Mouse (Mus musculus): ENCODE data around the gene Trip4. TPM values are rescaled to one million over a fixed set of nuclear protein-coding genes. Genes with fewer than 3 reads are reported as not detected.
"Not testable (repeated sequence)": the region's sequence is repeated elsewhere in the genome, so short reads cannot be mapped to it uniquely, and the experiment has no call there.

Trip4 gene
- polyA plus RNA-seq, 1 experiment from 2014 or later = 30.3 TPM

DNA sequence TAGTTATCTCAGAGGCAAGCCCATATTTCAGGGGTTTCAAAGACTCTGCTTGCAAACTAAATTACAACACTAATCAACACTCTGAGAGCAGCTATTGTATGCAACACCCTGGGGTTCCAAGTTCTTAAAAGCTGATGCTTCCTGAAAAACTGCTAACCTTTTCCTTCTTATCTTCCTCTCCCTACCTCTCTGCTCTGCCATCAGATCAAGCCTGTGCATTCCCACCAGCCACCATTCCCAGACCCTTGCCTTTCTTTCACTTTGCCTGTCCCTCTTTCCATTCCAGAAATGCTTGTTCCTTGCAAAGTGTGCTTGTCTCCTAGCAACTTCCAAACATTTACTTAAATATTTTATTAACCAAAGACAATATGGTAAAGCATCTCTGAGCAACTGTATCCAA, 116.7 kb downstream of the Trip4 start:
- H3K9me3 ChIP-seq (ENCODE audit: control insufficient read depth, low read length) = no peaks in the 10 kb centered on the region

DNA sequence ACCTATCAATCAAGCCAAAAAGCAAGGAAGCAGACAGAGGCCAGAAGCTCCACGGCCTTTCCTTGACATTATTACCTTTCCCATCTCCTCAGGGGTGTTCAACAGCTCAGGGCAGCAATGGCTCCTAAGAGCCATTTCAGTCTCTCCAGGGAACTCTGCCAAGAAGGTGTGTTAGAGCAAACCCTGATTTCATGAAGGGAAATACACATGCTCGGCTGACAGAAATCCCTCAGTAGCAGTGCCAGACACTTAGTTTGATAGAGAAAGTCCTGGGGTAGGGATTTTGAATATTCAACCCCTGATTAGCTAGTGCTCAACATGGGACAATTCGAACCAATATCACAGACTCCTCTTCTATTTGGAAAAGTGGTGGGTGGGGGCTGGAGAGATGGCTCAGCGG, 117.5 kb downstream of the Trip4 start:
- ATAC-seq = no peak
- H3K4me3 ChIP-seq (ENCODE audit: low read length) = no peak overlapping the region
- no peak overlapping the region for H3K9ac ChIP-seq (ENCODE audit: low read depth, low read length)
- no peaks in the 10 kb centered on the region for H3K27me3 ChIP-seq (replicated peaks; ENCODE audit: control insufficient read depth, insufficient read depth, low read length)
- peaks cover 40% of the 10 kb centered on the region for H3K4me1 ChIP-seq (ENCODE audit: control insufficient read depth, insufficient read depth, low read depth, low read length)
- H3K4me2 ChIP-seq (ENCODE audit: low read length) = no peak overlapping the region
- 62% methylated on average over 4 of the region's 4 CpGs for WGBS
- H3K9me3 ChIP-seq (ENCODE audit: control insufficient read depth, low read length) = no peaks in the 10 kb centered on the region
- no peaks in the 10 kb centered on the region; the same call in 1 of the 2 replicates for H3K36me3 ChIP-seq (ENCODE audit: control insufficient read depth, insufficient read depth, low read length)
- H3K27ac ChIP-seq (ENCODE audit: low read depth, low read length) = no peak overlapping the region

More for the DNA sequence above, 116.7 kb downstream of the Trip4 start:
- peaks cover 35% of the 10 kb centered on the region for H3K4me1 ChIP-seq (ENCODE audit: control insufficient read depth, insufficient read depth, low read depth, low read length)
- H3K4me2 ChIP-seq (ENCODE audit: low read length) = no peak overlapping the region
- H3K27ac ChIP-seq (ENCODE audit: low read depth, low read length) = no peak overlapping the region
- H3K36me3 ChIP-seq (ENCODE audit: control insufficient read depth, insufficient read depth, low read length) = no peaks in the 10 kb centered on the region; the same call in 1 of the 2 replicates
- no peak overlapping the region for H3K9ac ChIP-seq (ENCODE audit: low read depth, low read length)
- no peak for ATAC-seq
- H3K4me3 ChIP-seq (ENCODE audit: low read length) = no peak overlapping the region
- no peaks in the 10 kb centered on the region for H3K27me3 ChIP-seq (replicated peaks; ENCODE audit: control insufficient read depth, insufficient read depth, low read length)

DNA sequence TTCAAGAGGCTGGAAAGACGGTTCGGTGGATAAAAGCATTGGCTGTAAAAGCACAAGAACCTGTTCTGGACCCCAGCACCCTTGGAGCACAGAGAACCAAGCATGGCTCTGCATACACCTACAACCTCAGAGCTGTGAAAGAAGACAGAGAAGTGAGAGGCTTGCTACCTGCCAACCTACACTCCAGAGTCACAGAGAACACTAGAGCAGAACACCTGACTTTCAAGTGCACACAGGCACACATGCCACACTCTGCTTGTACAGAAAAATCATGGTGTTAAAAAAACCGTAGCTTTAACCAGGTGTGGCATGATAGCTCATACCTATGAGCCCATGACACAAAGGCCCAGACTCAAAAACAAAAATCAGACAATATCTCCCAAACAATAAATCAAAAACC, 118.8 kb downstream of the Trip4 start:
- no peaks in the 10 kb centered on the region; the same call in 1 of the 2 replicates for H3K36me3 ChIP-seq (ENCODE audit: control insufficient read depth, insufficient read depth, low read length)
- H3K9me3 ChIP-seq (ENCODE audit: control insufficient read depth, low read length) = no peaks in the 10 kb centered on the region
- no peak for ATAC-seq
- 97% methylated on average over 3 of the region's 3 CpGs for WGBS
- H3K4me1 ChIP-seq (ENCODE audit: control insufficient read depth, insufficient read depth, low read depth, low read length) = peaks cover 40% of the 10 kb centered on the region
- no peak overlapping the region for H3K4me2 ChIP-seq (ENCODE audit: low read length)
- H3K4me3 ChIP-seq (ENCODE audit: low read length) = no peak overlapping the region
- H3K27ac ChIP-seq (ENCODE audit: low read depth, low read length) = no peak overlapping the region
- no peak overlapping the region for H3K9ac ChIP-seq (ENCODE audit: low read depth, low read length)
- H3K27me3 ChIP-seq (replicated peaks; ENCODE audit: control insufficient read depth, insufficient read depth, low read length) = no peaks in the 10 kb centered on the region

DNA sequence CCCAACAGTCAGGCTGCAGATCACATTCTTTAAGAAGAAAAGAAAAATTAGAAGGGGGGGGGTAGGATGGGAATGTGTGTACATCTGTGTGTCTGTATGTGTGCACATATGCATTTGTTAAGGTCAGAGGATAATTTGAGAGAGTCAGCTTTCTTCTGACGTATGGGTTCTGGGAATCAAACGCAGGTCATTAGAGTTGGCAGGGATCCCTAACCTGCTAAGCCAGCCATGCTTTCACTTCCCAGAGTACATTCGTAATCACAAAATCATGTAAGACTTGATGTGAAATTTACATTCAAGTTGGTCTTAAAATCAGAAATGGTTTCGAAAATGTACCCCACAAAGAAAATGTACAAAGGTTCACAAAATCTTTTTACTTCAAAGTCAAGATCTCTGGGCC, 120.0 kb downstream of the Trip4 start:
- Histone ChIP-seq H3K9ac (ENCODE audit: low read depth, low read length) (no peak overlapping the region), H3K4me3 (ENCODE audit: low read length) (no peak overlapping the region), H3K4me1 (ENCODE audit: control insufficient read depth, insufficient read depth, low read depth, low read length) (peaks cover 40% of the 10 kb centered on the region), H3K4me2 (ENCODE audit: low read length) (no peak overlapping the region), H3K9me3 (ENCODE audit: control insufficient read depth, low read length) (no peaks in the 10 kb centered on the region), H3K27ac (ENCODE audit: low read depth, low read length) (no peak overlapping the region), H3K27me3 (replicated peaks; ENCODE audit: control insufficient read depth, insufficient read depth, low read length) (no peaks in the 10 kb centered on the region), H3K36me3 (ENCODE audit: control insufficient read depth, insufficient read depth, low read length) (no peaks in the 10 kb centered on the region)
- 70% methylated on average over 4 of the region's 4 CpGs for WGBS
- no peak for ATAC-seq

DNA sequence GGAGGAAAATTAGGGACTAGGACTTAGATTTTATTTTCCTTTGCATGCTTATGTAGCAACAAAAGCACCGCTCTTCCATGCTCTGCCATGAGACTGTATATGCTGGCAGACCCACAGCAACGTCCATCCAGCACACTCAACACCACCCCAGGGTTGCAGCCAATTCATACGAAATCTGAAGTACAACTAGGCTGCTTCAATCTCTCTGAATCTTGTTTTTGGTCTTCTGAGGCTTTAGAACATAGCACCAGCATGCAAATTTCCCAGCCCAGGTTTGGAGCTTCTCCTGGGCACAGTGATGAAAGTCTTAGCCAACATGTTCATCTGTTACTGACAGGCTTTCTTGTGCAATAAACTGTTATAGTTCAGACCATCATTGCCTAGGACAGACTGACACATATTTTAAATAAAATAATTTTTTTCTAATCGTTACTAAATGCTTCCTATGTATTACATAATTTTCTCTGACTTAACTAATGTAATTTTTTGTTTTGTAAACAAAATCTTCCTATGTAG, 120.7 kb downstream of the Trip4 start:
- no peak overlapping the region for H3K9ac ChIP-seq (ENCODE audit: low read depth, low read length)
- H3K4me2 ChIP-seq (ENCODE audit: low read length) = no peak overlapping the region

DNA sequence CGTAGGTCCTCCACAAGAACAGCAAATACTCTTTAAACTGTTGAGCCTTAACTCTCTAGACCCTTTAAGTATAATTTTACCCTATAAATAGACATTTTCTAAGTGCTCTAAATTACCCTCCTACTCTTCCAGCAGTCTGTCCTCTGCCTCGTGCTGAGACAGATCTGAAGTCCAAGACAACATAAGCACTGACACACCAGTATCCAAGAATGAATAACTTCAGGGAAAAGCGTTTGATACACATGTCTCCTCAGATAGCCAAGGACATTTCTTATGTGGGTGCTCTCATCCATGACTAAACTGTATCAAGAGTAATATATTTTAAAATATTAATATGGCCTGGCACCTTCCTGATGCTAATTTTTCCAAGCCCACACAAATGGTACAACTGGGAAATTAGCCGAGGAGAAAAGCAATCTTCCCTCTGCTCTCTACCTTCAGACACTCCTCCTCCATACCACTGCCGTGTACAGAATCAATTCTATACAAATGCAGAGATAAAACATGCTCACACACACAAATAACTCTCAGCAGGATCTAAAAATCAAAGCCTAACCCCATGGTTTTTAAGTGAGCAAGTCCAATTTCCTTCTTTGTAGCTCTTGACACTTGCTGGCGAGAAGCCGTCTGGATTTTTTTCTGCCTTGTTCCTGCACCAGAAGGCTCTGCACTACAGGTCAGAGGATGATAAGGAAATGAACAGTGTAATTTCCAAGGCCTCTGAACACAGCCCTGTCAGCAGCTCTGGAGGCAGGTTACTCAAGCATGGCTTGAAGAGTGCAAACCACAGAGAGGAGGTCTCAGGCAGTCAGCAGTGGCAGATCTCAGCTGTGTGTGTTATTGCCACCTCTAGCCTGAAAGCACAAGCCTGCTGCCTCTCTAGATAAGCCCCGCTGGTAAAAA, 121.5 kb downstream of the Trip4 start:
- H3K4me3 ChIP-seq (ENCODE audit: low read length) = no peak overlapping the region
- no peak overlapping the region for H3K4me2 ChIP-seq (ENCODE audit: low read length)
- ATAC-seq = peak; percentile 91
- H3K9ac ChIP-seq (ENCODE audit: low read depth, low read length) = no peak overlapping the region
- H3K36me3 ChIP-seq (ENCODE audit: control insufficient read depth, insufficient read depth, low read length) = no peaks in the 10 kb centered on the region
- no peaks in the 10 kb centered on the region for H3K9me3 ChIP-seq (ENCODE audit: control insufficient read depth, low read length)
- peaks cover 38% of the 10 kb centered on the region for H3K4me1 ChIP-seq (ENCODE audit: control insufficient read depth, insufficient read depth, low read depth, low read length)
- peak overlapping the region; percentile 68 for H3K27ac ChIP-seq (ENCODE audit: low read depth, low read length)
- 23% methylated on average over 8 of the region's 8 CpGs for WGBS
- no peaks in the 10 kb centered on the region for H3K27me3 ChIP-seq (replicated peaks; ENCODE audit: control insufficient read depth, insufficient read depth, low read length)

More for the DNA sequence above, 120.7 kb downstream of the Trip4 start:
- Histone ChIP-seq H3K4me3 (ENCODE audit: low read length) (no peak overlapping the region), H3K4me1 (ENCODE audit: control insufficient read depth, insufficient read depth, low read depth, low read length) (peaks cover 38% of the 10 kb centered on the region), H3K27me3 (replicated peaks; ENCODE audit: control insufficient read depth, insufficient read depth, low read length) (no peaks in the 10 kb centered on the region), H3K27ac (ENCODE audit: low read depth, low read length) (peak overlapping the region; percentile 68), H3K36me3 (ENCODE audit: control insufficient read depth, insufficient read depth, low read length) (no peaks in the 10 kb centered on the region), H3K9me3 (ENCODE audit: control insufficient read depth, low read length) (no peaks in the 10 kb centered on the region)
- WGBS = 52% methylated on average over 4 of the region's 4 CpGs
- peak; percentile 46; the same call in 1 of the 2 replicates for ATAC-seq

DNA sequence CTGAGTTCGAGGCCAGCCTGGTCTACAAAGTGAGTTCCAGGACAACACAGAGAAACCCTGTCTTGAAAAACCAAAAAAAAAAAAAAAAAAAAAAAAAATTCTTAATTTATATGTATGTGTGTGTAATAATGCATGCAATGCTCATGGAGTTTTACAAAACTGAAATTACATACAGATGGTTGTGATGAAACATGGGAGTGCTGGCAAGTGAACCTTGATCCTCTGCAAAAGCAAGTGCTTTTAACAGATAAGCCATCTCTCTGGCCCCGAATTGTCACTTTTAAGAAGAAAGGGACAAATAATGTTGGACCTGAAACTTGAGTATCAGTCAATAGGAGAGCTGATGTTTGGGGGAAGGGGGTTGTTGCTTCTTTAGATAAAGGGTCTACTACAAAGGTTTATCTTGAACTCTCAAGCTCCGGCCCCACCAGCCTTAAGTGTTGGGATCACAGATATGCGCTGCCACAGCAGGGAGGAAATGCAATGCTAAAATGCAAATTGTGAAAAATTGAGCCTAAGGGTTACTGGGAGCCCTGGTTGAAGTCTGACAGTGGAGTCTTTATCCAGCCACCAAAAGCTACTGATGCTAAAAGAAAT, 122.7 kb downstream of the Trip4 start:
- Histone ChIP-seq H3K4me1 (ENCODE audit: control insufficient read depth, insufficient read depth, low read depth, low read length) (peaks cover 29% of the 10 kb centered on the region), H3K9ac (ENCODE audit: low read depth, low read length) (no peak overlapping the region), H3K27ac (ENCODE audit: low read depth, low read length) (no peak overlapping the region), H3K9me3 (ENCODE audit: control insufficient read depth, low read length) (no peaks in the 10 kb centered on the region), H3K36me3 (ENCODE audit: control insufficient read depth, insufficient read depth, low read length) (no peaks in the 10 kb centered on the region), H3K4me2 (ENCODE audit: low read length) (no peak overlapping the region), H3K27me3 (replicated peaks; ENCODE audit: control insufficient read depth, insufficient read depth, low read length) (no peaks in the 10 kb centered on the region), H3K4me3 (ENCODE audit: low read length) (no peak overlapping the region)
- 79% methylated on average over 4 of the region's 4 CpGs for WGBS
- ATAC-seq = no peak

DNA sequence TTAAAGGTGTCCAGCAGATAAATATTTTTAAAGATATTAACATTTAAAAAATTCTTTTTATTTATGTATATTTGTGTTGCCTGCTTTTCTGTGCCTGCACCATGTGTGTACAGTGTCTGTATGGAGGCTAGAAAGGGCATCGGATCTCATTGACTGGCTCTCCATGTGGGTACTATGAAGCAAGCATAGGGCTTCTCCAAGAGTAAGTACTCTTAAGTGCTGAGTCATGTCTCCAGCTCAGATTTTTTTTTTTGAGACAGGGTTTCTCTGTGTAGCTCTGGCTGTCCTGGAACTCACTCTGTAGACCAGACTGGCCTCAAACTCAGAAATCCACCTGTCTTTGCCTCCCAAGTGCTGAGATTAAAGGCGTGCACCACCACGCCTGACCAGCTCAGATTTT, 129.0 kb downstream of the Trip4 start:
- 91% methylated on average over 3 of the region's 3 CpGs for whole genome bisulfite sequencing
- not testable (repeated sequence) for H3K4me2 ChIP-seq (ENCODE audit: low read length); ATAC-seq; H3K4me3 ChIP-seq (ENCODE audit: low read length); H3K27ac ChIP-seq (ENCODE audit: low read depth, low read length); H3K9me3 ChIP-seq (ENCODE audit: control insufficient read depth, low read length); H3K27me3 ChIP-seq (replicated peaks; ENCODE audit: control insufficient read depth, insufficient read depth, low read length); H3K36me3 ChIP-seq (ENCODE audit: control insufficient read depth, insufficient read depth, low read length); H3K9ac ChIP-seq (ENCODE audit: low read depth, low read length)
- H3K4me1 ChIP-seq (ENCODE audit: control insufficient read depth, insufficient read depth, low read depth, low read length) = peaks cover 16% of the 10 kb centered on the region

Measured in hindbrain, embryonic 16.5 days (tissue).